Mouse (Mus musculus): Measurements from ENCODE around the gene Tnfrsf19. TPM values are rescaled to one million over a fixed set of nuclear protein-coding genes. Genes with fewer than 3 reads are reported as not detected.

Gene Tnfrsf19
- polyA plus RNA-seq, 1 experiment, result not detected

- no peaks in the 10 kb centered on the region for H3K4me1 ChIP-seq (ENCODE audit: control insufficient read depth, insufficient read depth, low read length)
- TF ChIP-seq CTCF (IDR thresholded peaks at IDR 0.05; ENCODE audit: insufficient read depth, low read depth, low read length), result no peak
- no peak for TF ChIP-seq POLR2A (IDR thresholded peaks at IDR 0.05; ENCODE audit: insufficient read depth, low read depth, low read length)
- no peak overlapping the region for H3K4me3 ChIP-seq (ENCODE audit: insufficient read depth, low read depth, low read length)
- 74% methylated on average over 17 of the region's 17 CpGs for WGBS
- 0 out of 2 replicates have a peak overlapping the region, but pooled peaks have one; percentile 5 for H3K27ac ChIP-seq (ENCODE audit: insufficient read depth, low read depth, low read length)
Measured at GRCm38 (mm10) chr14:61005127-61005837, 41.0 kb downstream of the Tnfrsf19 start.

- no peak overlapping the region for H3K4me3 ChIP-seq (ENCODE audit: insufficient read depth, low read depth, low read length)
- no peak overlapping the region for H3K27ac ChIP-seq (ENCODE audit: insufficient read depth, low read depth, low read length)
- 93% methylated on average over 6 of the region's 6 CpGs for WGBS
- no peaks in the 10 kb centered on the region for H3K4me1 ChIP-seq (ENCODE audit: control insufficient read depth, insufficient read depth, low read length)
- TF ChIP-seq POLR2A (IDR thresholded peaks at IDR 0.05; ENCODE audit: insufficient read depth, low read depth, low read length) (no peak), CTCF (IDR thresholded peaks at IDR 0.05; ENCODE audit: insufficient read depth, low read depth, low read length) (no peak)
Measured at GRCm38 (mm10) chr14:61003676-61004075, 42.6 kb downstream of the Tnfrsf19 start.

- 91% methylated on average over 5 of the region's 5 CpGs for WGBS
- no peak overlapping the region for H3K27ac ChIP-seq (ENCODE audit: insufficient read depth, low read depth, low read length)
- TF ChIP-seq CTCF (IDR thresholded peaks at IDR 0.05; ENCODE audit: insufficient read depth, low read depth, low read length), result no peak
- TF ChIP-seq POLR2A (IDR thresholded peaks at IDR 0.05; ENCODE audit: insufficient read depth, low read depth, low read length), result no peak
- H3K4me3 ChIP-seq (ENCODE audit: insufficient read depth, low read depth, low read length), result no peak overlapping the region
- H3K4me1 ChIP-seq (ENCODE audit: control insufficient read depth, insufficient read depth, low read length), result no peaks in the 10 kb centered on the region
Measured at GRCm38 (mm10) chr14:61000072-61000471, 46.2 kb downstream of the Tnfrsf19 start.

GRCm38 (mm10) chr14:60996556-60996955 lies 49.7 kb downstream of the Tnfrsf19 start:
- WGBS, result 73% methylated on average over 6 of the region's 6 CpGs
- no peak for TF ChIP-seq CTCF (IDR thresholded peaks at IDR 0.05; ENCODE audit: insufficient read depth, low read depth, low read length)
- TF ChIP-seq POLR2A (IDR thresholded peaks at IDR 0.05; ENCODE audit: insufficient read depth, low read depth, low read length), result no peak
- Histone ChIP-seq H3K27ac (ENCODE audit: insufficient read depth, low read depth, low read length) (no peak overlapping the region), H3K4me1 (ENCODE audit: control insufficient read depth, insufficient read depth, low read length) (no peaks in the 10 kb centered on the region), H3K4me3 (ENCODE audit: insufficient read depth, low read depth, low read length) (no peak overlapping the region)

GRCm38 (mm10) chr14:60993506-60993905 lies 52.8 kb downstream of the Tnfrsf19 start:
- no peak for TF ChIP-seq CTCF (IDR thresholded peaks at IDR 0.05; ENCODE audit: insufficient read depth, low read depth, low read length)
- TF ChIP-seq POLR2A (IDR thresholded peaks at IDR 0.05; ENCODE audit: insufficient read depth, low read depth, low read length), result no peak
- Histone ChIP-seq H3K4me3 (ENCODE audit: insufficient read depth, low read depth, low read length) (no peak overlapping the region), H3K4me1 (ENCODE audit: control insufficient read depth, insufficient read depth, low read length) (0 out of 2 replicates have a peak, but pooled peaks cover 2% of the 10 kb centered on the region), H3K27ac (ENCODE audit: insufficient read depth, low read depth, low read length) (no peak overlapping the region)
- 49% methylated on average over 10 of the region's 10 CpGs for WGBS

GRCm38 (mm10) chr14:60993092-60993491 lies 53.2 kb downstream of the Tnfrsf19 start:
- Histone ChIP-seq H3K4me3 (ENCODE audit: insufficient read depth, low read depth, low read length) (no peak overlapping the region), H3K4me1 (ENCODE audit: control insufficient read depth, insufficient read depth, low read length) (peaks cover 4% of the 10 kb centered on the region), H3K27ac (ENCODE audit: insufficient read depth, low read depth, low read length) (no peak overlapping the region)
- 79% methylated on average over 3 of the region's 3 CpGs for WGBS
- TF ChIP-seq CTCF (IDR thresholded peaks at IDR 0.05; ENCODE audit: insufficient read depth, low read depth, low read length) (no peak), POLR2A (IDR thresholded peaks at IDR 0.05; ENCODE audit: insufficient read depth, low read depth, low read length) (no peak)

- TF ChIP-seq POLR2A (IDR thresholded peaks at IDR 0.05; ENCODE audit: insufficient read depth, low read depth, low read length) (no peak), CTCF (IDR thresholded peaks at IDR 0.05; ENCODE audit: insufficient read depth, low read depth, low read length) (no peak)
- Histone ChIP-seq H3K27ac (ENCODE audit: insufficient read depth, low read depth, low read length) (no peak overlapping the region), H3K4me1 (ENCODE audit: control insufficient read depth, insufficient read depth, low read length) (peaks cover 11% of the 10 kb centered on the region), H3K4me3 (ENCODE audit: insufficient read depth, low read depth, low read length) (no peak overlapping the region)
- 83% methylated on average over 4 of the region's 4 CpGs for WGBS
Measured at GRCm38 (mm10) chr14:60992144-60992543, 54.1 kb downstream of the Tnfrsf19 start.

GRCm38 (mm10) chr14:60988228-60988627 lies 58.1 kb downstream of the Tnfrsf19 start:
- no peak overlapping the region for H3K27ac ChIP-seq (ENCODE audit: insufficient read depth, low read depth, low read length)
- WGBS, result 43% methylated on average over 6 of the region's 6 CpGs
- TF ChIP-seq POLR2A (IDR thresholded peaks at IDR 0.05; ENCODE audit: insufficient read depth, low read depth, low read length) (no peak), CTCF (IDR thresholded peaks at IDR 0.05; ENCODE audit: insufficient read depth, low read depth, low read length) (no peak)
- no peak overlapping the region for H3K4me3 ChIP-seq (ENCODE audit: insufficient read depth, low read depth, low read length)
- peaks cover 25% of the 10 kb centered on the region for H3K4me1 ChIP-seq (ENCODE audit: control insufficient read depth, insufficient read depth, low read length)

GRCm38 (mm10) chr14:60986926-60987325 lies 59.4 kb downstream of the Tnfrsf19 start:
- no peak for TF ChIP-seq POLR2A (IDR thresholded peaks at IDR 0.05; ENCODE audit: insufficient read depth, low read depth, low read length)
- TF ChIP-seq CTCF (IDR thresholded peaks at IDR 0.05; ENCODE audit: insufficient read depth, low read depth, low read length), result no peak
- Histone ChIP-seq H3K4me3 (ENCODE audit: insufficient read depth, low read depth, low read length) (no peak overlapping the region), H3K4me1 (ENCODE audit: control insufficient read depth, insufficient read depth, low read length) (peaks cover 25% of the 10 kb centered on the region), H3K27ac (ENCODE audit: insufficient read depth, low read depth, low read length) (no peak overlapping the region)
- WGBS, result 55% methylated on average over 5 of the region's 5 CpGs
